Mouse (Mus musculus) embryonic facial prominence, embryonic 14.5 days (tissue): ENCODE data around the gene Sirt7. TPM values are rescaled to one million over a fixed set of nuclear protein-coding genes. Genes with fewer than 3 reads are reported as not detected.

Experiments
- ATAC-seq: fragments of 200-750 bp; cut with Nextera tagmentation; 2 replicates; pipeline ENCODE4 v1.8.0; 2017; ENCODE audit warnings: low read depth, moderate number of reproducible peaks, moderate TSS enrichment
- DNase-seq: peaks from one replicate; pipeline ENCODE4 v3.0.0-alpha.2; 2015; ENCODE audit warnings: low spot score
- H3K27ac ChIP-seq: fragments of 300-500 bp; sonication (generic); replicated peaks from 2 replicates; pipeline ENCODE4 v1.5.1; 2014; ENCODE audit warnings: low read depth, mild to moderate bottlenecking, low read length, moderate library complexity
- H3K27me3 ChIP-seq: fragments of 300-500 bp; sonication (generic); replicated peaks from 2 replicates; pipeline ENCODE4 v1.6.1; 2014; ENCODE audit warnings: low read length; ENCODE audit not compliant: control insufficient read depth, insufficient read depth
- H3K36me3 ChIP-seq: fragments of 300-500 bp; sonication (generic); 2 replicates; pipeline ENCODE4 v1.6.1; 2014; ENCODE audit warnings: low read length, mixed read lengths; ENCODE audit not compliant: control insufficient read depth, insufficient read depth
- H3K4me1 ChIP-seq: fragments of 300-500 bp; sonication (generic); 2 replicates; pipeline ENCODE4 v1.6.1; 2014; ENCODE audit warnings: antibody characterized with exemption, low read length; ENCODE audit not compliant: control insufficient read depth, insufficient read depth
- H3K4me2 ChIP-seq: fragments of 300-500 bp; sonication (generic); 2 replicates; pipeline ENCODE4 v1.6.1; 2014; ENCODE audit warnings: low read depth, mild to moderate bottlenecking, low read length, moderate library complexity, mixed read lengths
- H3K4me3 ChIP-seq: fragments of 300-500 bp; sonication (generic); 2 replicates; pipeline ENCODE4 v1.5.1; 2014; ENCODE audit warnings: low read depth, mild to moderate bottlenecking, low read length
- H3K9ac ChIP-seq: fragments of 300-500 bp; sonication (generic); 2 replicates; pipeline ENCODE4 v1.6.1; 2014; ENCODE audit warnings: low read depth, mild to moderate bottlenecking, low read length, moderate library complexity, mixed read lengths
- H3K9me3 ChIP-seq: fragments of 300-500 bp; sonication (generic); 2 replicates; pipeline ENCODE4 v1.6.1; 2016; ENCODE audit warnings: low read length; ENCODE audit not compliant: control insufficient read depth
- WGBS: fragments of 180-500 bp; shearing (Covaris S2); extraction: QIAGEN DNeasy Blood & Tissue Kit; methylation state at CpG from one replicate; pipeline ENCODE4 v1.1.7; 2014; 5-methylcytosine and 5-hydroxymethylcytosine counted together
- polyA plus RNA-seq: library from polyadenylated mRNA; unstranded; fragments of >200 nt; fragmentation: Nextera tagmentation; extraction: Ambion mirVana; gene quantifications from 2 replicates; pipeline ENCODE4 v1.2.1, GENCODE M21; 2014

The Sirt7 gene
- polyA plus RNA-seq, 1 experiment from 2014 or later, result 21.8 TPM

DNA sequence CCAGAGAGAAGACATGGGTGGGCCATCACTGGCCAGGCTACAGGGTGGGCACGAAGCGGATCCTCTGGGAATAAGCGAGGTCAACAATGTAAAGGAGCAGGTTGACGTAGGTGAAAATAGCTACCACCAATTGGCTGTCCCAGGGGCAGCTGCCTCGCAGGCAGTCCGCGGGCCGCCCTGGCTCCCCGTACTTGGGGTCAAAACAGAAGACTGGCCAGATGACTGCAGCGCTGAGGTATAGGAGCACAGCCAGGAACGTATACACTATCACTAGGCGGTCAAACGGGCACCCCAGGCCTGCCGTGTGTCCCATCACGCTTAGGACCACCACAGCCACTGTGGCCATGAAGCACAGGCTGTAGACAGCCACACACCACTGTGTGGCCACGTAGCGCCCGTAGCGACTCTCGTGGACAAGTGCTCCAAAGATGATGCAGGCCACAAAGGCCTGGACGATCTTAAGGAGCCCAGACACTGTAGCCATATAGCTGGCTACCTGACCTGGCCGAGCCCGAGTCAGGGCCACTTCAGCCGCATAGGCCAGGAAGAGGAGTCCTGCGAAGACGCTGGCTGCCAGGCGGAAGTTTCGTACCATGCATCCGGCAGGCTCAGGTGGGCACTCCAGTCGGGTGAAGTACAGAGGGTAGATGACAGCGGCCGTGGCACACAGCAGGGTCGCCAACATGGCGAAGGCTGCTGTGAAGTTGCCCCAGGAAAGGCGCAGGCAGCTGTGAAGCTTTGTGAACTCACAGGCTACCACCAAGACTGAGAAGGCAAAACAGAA is 22.2 kb upstream of the Sirt7 start:
- Histone ChIP-seq H3K9me3 (no peaks in the 10 kb centered on the region), H3K36me3 (no peaks in the 10 kb centered on the region), H3K27me3 (peaks cover 8% of the 10 kb centered on the region), H3K4me1 (peaks cover 18% of the 10 kb centered on the region), H3K4me3 (no peak overlapping the region), H3K4me2 (no peak overlapping the region), H3K27ac (no peak overlapping the region), H3K9ac (peak overlapping the region; percentile 34; the same call in 1 of the 2 replicates)
- DNase-seq (no peak), ATAC-seq (no peak)
- 78% methylated on average over 35 of the region's 35 CpGs for WGBS

DNA sequence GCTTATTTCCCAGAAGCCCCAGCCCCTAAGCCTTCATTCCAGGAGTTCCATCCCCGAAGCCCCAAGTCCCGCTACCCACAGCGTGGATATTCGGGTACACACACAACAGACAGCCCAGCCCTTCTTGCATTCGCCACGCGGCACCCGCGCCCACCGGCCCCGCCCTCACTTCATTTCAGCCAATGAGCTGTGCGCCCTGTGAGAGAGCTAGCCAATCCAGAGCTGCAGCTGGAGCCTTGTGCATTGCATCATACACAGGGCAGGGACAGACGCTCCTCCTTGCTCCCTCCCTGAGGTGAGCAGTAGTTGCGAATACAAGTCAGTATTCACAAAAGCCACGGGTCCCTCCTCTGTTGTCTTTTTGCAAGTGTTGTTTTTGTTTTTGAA is 18.6 kb upstream of the Sirt7 start, which contains the start of gene Pycr1:
Pycr1 (minus strand) TSS at position 169 of the 387 bp plus-strand sequence.
- DNase-seq, result peak; percentile 97
- peak within 1 kb of the TSS; percentile 55 for H3K4me3 ChIP-seq
- no peaks in the 10 kb centered on the region for H3K9me3 ChIP-seq
- WGBS, result 0% methylated on average over 14 of the region's 15 CpGs
- H3K9ac ChIP-seq, result peak within 1 kb of the TSS; percentile 73
- peaks cover 18% of the 10 kb centered on the region for H3K4me1 ChIP-seq
- no peaks in the 10 kb centered on the region for H3K36me3 ChIP-seq
- H3K27me3 ChIP-seq, result peaks cover 8% of the 10 kb centered on the region
- ATAC-seq, result peak; percentile 99
- H3K27ac ChIP-seq, result peak within 1 kb of the TSS; percentile 82
- peak within 1 kb of the TSS; percentile 91 for H3K4me2 ChIP-seq

DNA sequence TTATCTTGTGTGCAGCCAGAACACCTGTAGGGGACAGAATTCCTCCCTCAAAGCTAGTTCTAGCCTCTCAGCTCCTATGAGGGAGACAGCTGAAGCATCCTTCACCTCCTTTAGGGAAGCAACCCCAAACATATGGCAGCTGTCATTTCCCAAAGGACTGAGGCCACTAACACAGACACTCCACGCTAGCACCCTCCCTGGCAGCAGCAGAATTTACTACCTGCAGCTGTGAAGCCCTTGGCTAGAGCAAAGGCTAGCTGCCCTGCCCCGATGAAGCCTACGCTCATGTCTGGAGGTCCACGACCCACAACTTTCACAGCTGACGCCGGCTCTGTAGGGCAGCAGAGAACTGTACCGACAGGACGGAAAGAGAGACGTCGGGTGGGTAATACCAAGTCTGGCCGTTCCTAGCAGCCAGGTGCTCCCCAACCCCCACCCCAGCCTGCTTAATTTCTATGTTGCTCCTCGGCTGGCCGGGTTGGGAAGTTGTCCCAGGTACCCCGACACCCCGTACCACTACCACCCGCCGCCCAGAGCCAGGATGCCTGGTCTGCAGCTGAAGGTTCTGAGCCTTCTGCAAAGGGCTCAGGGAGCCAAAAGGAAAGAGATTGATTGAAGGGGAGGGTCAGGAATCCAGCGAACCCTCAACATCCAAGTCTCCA is 18.0 kb upstream of the Sirt7 start:
- WGBS, result 1% methylated on average over 17 of the region's 18 CpGs
- ATAC-seq, result peak; percentile 44
- Histone ChIP-seq H3K4me2 (peak overlapping the region; percentile 91), H3K9me3 (no peaks in the 10 kb centered on the region), H3K27me3 (peaks cover 5% of the 10 kb centered on the region), H3K36me3 (no peaks in the 10 kb centered on the region), H3K9ac (peak overlapping the region; percentile 73), H3K27ac (peak overlapping the region; percentile 82), H3K4me1 (peaks cover 16% of the 10 kb centered on the region), H3K4me3 (peak overlapping the region; percentile 55)
- DNase-seq, result no peak

DNA sequence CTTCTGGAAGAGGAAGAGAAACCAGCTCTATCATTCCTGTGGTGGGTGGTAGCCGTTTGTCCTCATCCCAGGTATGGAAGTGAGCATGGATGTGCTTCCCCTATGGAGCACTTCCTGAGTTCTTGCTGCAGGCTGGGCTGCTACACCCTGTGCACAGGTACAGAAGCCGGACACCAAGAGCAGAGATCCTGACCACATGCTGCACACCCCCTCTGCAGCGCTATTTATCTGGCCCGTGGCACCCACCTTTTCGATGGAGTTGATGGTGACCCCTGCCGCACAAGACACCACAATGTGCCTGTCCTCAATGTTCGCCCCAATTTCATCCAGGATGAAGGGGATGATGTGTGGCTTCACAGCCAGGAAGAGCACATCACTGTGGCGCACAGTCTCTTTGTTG is 16.8 kb upstream of the Sirt7 start:
- WGBS, result 81% methylated on average over 8 of the region's 8 CpGs
- H3K9ac ChIP-seq, result no peak overlapping the region
- no peaks in the 10 kb centered on the region for H3K9me3 ChIP-seq
- H3K4me2 ChIP-seq, result peak overlapping the region; percentile 91; the same call in 1 of the 2 replicates
- DNase-seq (no peak), ATAC-seq (no peak)
- no peak overlapping the region for H3K4me3 ChIP-seq
- no peaks in the 10 kb centered on the region for H3K36me3 ChIP-seq
- peaks cover 11% of the 10 kb centered on the region for H3K4me1 ChIP-seq
- no peak overlapping the region for H3K27ac ChIP-seq
- H3K27me3 ChIP-seq, result no peaks in the 10 kb centered on the region

DNA sequence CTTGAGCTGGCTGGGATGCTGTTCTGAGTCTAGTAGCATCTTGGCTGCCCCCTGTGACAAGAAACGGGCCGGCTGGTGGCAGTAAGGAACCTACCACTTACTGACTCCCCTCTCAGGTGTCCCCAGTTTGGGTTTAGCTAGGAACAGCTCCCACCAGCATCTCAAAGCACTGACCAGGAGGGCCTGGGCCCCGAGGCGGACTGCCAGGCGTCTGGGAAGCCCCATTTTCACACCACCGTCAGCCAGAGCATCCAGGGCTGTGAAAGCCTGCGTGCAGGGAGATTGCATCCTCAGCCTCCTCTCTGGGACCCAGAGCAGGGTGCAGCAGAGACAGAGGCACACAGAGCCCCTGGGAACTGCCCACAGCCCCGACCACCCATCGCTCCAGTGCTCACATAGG is 16.2 kb upstream of the Sirt7 start:
- Histone ChIP-seq H3K36me3 (no peaks in the 10 kb centered on the region), H3K9ac (no peak overlapping the region), H3K27ac (no peak overlapping the region), H3K4me3 (no peak overlapping the region), H3K4me1 (peaks cover 11% of the 10 kb centered on the region), H3K27me3 (no peaks in the 10 kb centered on the region), H3K4me2 (no peak overlapping the region), H3K9me3 (no peaks in the 10 kb centered on the region)
- ATAC-seq (no peak), DNase-seq (no peak)
- 66% methylated on average over 9 of the region's 9 CpGs for WGBS

DNA sequence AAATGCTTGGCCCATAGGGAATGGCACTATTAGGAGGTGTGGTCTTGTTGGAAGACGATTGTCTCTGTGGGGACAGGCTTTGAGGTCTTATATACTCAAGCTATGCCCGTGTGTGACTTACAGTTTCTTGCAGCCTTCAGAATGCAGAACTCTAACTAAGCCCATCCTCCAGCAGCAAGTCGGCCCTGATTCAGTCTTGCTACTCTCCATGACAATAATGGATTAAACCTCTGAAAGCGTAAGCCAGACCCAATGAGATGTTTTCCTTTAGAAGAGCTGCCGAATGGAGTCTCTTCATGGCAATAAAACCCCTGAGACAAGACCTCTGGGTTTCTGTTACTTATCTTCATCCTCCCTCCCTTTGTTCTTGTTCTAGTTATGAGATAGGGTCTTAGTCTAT is 9.8 kb upstream of the Sirt7 start:
- ATAC-seq, result no peak
- no peak overlapping the region for H3K9ac ChIP-seq
- WGBS, result 80% methylated on average over 5 of the region's 5 CpGs
- no peaks in the 10 kb centered on the region for H3K36me3 ChIP-seq
- no peak overlapping the region for H3K4me2 ChIP-seq
- no peak overlapping the region for H3K4me3 ChIP-seq
- H3K4me1 ChIP-seq, result peaks cover 15% of the 10 kb centered on the region
- no peaks in the 10 kb centered on the region for H3K27me3 ChIP-seq
- no peak overlapping the region for H3K27ac ChIP-seq
- no peaks in the 10 kb centered on the region for H3K9me3 ChIP-seq
- no peak for DNase-seq

DNA sequence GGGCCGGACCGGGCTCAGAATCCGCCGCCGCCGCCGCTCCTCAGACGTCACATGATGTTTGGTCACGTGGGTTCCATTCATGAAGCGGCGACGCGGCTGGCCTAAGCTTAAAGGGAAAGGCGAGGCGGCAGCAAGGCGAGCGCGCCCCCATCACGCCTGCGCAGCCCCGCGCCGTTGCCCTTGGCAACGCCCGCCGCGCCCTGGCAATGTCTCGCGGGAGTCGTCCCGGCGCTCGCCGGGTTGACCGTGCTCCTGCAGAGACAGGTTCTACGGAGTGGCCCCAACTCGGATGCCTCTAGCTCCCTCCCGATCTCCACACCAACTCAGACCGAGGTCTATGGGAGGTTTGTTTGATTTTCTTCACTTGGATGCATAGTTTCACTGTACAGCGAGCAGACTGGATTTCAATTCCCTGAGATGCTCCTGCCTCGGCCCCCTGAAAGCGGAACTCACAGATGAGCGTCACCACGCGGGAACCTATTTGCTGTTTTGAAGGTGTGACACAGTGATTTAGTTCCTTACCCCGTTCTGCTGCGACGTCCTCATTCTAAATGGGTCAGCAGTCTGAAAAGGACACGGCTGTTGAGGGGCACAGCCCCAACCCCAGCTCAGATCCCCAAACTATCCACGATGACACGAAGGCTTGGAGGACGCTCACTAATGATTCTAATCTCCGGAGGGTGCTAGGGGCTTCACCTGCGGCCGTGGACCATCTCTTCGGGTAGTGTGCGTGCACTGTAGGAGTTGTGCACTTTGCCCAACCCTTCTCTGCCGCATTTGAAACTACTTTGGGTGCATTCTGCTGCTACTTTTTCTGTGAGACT is 8.7 kb upstream of the Sirt7 start, which contains the start of gene Mafg:
Mafg (minus strand) TSS at position 81 of the 824 bp plus-strand sequence.
- Histone ChIP-seq H3K9me3 (no peaks in the 10 kb centered on the region), H3K27ac (peak within 1 kb of the TSS; percentile 93), H3K27me3 (no peaks in the 10 kb centered on the region), H3K4me3 (peak within 1 kb of the TSS; percentile 95), H3K4me2 (peak within 1 kb of the TSS; percentile 90), H3K36me3 (peaks cover 11% of the 10 kb centered on the region), H3K4me1 (peaks cover 16% of the 10 kb centered on the region), H3K9ac (peak within 1 kb of the TSS; percentile 95)
- WGBS, result 21% methylated on average over 32 of the region's 58 CpGs
- peak; percentile 93 for ATAC-seq
- DNase-seq, result peak; percentile 98
